Mouse (Mus musculus) layer of hippocampus, postnatal 14 days (tissue): Measurements from ENCODE around the gene D930020B18Rik. TPM values are rescaled to one million over a fixed set of nuclear protein-coding genes. Genes with fewer than 3 reads are reported as not detected.
A peak's percentile ranks its signal among the peaks of the same experiment; 100 is the strongest.

ENCODE experiments used
- DNase-seq, 2 experiments: peaks; one replicate each; pipeline ENCODE4 v3.0.0; 2021 to 2022; ENCODE audit warnings: low spot score in 2 of 2, mixed read lengths in 1 of 2
- total RNA-seq, 2 experiments: library from RNA; stranded (reverse); gene quantifications; 2 replicates each; pipeline ENCODE4 v1.2.3; 2021

The D930020B18Rik gene
- total RNA-seq, 2 experiments from 2014 or later: 0.29 TPM; not detected in 1

DNA sequence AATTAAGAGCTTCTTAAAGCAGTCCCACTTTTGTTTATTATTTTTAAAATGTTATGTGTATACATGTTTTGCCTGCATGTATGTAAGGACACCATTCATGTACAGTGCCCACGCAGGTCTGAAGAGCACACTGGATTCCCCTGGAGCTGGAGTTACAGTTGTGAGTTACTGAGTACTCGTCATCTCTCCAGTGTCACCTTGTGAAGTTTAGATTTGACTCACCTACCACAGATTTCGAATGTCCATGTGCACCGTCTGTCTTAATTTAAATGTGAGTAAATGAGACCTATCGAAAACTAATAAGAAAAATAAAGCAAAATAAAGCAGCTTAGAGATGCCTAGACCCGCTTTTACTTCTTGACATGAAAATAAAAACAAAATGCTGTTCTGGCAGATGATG lies 5.1 kb upstream of the D930020B18Rik start:
- no peak for DNase-seq

DNA sequence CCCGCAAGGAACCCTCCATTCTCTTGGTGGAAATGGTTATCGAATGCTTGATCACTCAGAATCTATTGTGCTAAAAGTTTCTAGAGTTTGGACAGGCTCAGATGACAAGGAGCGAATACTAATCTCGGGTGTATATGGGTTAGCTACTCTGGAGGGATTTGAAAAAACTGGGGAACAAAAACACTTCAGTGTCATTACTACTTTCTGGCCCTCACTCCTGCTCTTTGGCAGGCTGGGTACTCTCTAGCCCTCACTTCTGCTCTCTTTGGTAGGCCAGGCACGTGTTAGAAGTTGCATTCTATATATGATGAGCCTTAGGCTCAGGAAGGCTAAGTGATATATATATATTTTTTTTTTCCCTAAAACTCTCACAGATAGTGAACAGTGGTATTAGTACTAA lies 1.8 kb upstream of the D930020B18Rik start:
- DNase-seq: no peak

DNA sequence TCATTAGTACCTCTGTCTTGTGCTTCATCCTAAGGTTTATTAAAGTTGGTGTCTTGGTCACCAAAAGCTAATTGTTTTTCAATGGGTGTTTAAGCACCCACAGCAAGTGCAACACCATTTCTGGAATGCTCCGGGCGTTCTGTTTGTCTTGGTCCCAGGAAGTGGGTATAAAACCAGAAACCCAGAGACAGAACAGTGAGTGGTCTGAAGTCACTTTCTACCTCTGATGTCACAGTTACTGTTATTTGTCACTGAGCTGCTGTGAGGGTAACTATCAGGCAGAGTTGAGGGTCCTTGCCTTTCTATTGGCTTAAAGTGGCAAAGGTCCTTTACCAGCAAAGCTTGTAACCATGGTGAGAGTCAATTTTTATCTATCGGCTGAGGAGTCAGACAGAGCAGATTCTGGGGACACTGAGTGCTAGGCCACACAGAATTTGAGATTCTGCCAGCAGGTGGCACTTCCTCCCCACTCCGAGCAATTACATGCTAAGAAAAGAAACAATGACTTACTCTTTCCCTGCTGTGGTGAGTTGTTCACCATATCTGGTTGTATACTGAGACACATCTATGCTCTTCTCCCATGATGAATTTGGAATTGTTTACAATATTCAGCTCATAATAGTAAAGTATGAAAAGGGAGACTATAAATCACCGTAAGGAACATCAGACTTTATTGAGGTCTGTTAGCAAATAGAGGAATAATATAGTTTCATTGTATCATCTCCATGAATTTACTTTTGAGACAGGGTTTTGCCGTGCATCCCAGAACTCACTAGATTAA lies 1.0 kb upstream of the D930020B18Rik start:
- peak in 1 of 2 experiments; percentile 26 for DNase-seq

DNA sequence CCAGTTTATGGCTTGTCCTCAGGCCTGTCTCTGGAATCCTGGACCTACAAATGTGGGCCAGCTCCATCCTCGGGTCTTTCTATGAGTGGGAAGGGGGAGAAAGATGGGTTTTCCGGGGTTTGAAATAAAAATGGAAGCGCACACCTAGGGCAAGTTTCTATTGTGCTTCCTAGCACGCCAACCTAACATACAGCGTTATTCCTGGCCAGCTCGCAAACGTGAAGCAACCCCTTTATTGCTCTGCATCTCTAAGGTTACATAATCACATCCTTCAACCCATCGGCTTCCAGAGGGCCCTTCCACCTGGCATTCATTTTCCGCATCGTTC lies 480 bp upstream of the D930020B18Rik start:
- DNase-seq: no peak

DNA sequence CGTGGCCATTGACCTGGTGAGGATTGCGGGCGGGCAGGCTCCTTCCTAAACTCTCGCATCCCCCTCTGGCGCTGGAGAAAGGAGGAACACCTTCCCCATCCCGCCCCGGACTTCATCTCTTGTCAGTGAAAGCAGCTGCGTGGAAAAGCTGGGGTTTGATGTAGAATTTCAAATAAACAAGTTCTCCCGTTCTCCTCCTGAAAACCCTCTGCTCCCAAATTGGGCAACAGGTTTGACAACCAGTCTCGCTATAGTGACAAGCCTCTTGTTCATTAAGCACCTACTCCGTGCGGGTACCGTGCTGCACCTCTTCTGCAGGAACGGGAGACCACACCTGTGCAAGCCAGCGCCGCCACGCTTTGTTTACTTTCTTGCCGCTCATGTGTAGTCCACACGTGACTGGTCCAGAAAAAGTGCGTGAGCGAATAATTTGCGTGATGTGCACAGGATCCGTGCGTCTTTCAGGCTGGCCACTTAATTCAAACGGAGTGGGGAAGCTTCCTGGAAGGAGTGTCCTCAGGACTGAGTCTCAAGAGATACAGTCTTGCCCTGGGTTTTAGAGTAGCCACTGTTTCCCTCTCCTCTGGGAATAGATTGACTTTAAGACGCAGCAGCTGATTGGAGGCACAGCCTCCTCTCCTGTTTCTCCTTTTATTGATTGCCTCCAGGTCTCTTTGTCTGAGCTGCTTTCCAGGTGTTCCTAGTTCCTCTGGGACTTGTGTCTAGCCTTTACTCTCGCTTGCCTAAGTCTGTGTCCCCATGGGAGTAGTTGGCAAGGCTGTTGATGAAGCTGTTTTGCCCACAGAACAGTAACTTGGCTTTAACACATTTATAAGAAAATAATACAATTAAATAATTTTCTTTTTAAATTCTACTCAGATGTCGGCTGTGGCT lies 913 bp downstream of the D930020B18Rik start:
- no peak for DNase-seq

DNA sequence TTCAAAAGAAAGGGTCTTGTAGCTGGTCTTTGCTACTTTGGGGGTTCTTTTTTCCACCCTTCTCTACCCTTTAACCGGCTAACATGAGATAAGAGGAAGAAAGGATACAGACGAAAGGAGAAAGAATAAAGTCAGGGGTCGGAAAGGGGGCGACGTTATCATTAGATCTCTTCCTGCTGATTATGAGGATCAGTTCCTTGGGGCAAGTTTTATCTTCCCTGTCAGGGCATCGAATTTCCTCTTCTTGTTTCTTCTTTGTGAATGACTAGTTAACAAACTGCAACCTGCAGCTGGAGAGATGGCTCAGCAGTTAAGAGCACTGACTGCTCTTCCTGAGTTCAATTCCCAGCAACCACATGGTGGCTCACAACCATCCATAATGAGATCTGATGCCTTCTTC lies 4.9 kb downstream of the D930020B18Rik start:
- no peak for DNase-seq

DNA sequence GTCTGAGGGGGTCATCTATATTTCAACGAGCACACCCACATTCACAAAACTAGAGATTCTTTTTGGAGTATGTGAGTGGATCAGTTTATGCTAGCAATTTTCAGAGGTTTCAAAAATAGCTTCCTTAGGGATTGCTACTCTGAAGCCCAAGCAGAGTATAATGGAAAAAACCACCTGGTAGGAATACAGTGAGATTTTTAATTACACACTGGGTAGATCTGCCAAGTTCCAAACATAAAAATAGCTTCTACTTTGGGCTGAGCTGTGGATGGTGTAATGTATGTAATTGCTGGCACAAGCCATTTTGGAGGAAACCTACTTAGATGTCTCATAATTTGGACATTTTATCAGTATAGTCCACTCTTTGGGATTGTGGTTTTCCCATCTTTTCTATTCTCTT lies 11.7 kb downstream of the D930020B18Rik start:
- no peak for DNase-seq

DNA sequence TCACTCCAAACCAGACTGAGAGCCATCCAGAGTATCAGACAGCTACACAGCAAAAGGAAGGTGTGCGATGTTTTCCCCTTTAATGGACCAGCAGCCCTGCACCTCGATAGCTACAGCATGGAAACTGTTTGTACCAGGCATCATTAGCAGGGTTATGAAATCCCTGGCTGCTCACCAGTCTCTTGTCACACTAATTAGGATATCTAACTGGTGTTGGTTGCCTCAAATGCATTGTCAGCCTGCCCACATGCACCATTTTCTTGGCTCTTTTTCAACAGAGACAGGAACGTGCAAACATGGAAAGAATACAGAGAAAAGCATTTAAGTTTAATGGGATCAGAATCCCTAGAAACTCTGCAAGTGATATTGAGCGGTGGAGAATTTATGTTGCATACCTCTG lies 14.5 kb downstream of the D930020B18Rik start:
- peak in 1 of 2 experiments; percentile 49 for DNase-seq

DNA sequence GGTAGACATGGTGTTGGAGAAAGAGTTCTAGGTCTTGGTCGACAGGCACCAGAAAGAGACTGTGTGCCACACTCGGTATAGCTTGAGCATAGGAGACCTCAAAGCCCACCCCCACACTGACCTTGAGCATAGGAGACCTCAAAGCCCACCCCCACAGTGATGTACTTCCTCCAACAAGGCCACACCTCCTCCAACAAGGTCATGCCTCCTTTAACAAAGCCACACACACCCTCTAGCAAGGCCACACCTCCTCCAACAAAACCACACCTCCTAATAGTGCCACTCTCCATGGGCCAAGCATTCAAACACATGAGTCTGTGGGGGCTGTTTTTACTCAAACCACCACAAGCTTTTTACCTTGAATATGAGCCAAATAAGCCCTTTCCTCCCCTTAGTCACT lies 21.3 kb downstream of the D930020B18Rik start:
- DNase-seq: no peak

DNA sequence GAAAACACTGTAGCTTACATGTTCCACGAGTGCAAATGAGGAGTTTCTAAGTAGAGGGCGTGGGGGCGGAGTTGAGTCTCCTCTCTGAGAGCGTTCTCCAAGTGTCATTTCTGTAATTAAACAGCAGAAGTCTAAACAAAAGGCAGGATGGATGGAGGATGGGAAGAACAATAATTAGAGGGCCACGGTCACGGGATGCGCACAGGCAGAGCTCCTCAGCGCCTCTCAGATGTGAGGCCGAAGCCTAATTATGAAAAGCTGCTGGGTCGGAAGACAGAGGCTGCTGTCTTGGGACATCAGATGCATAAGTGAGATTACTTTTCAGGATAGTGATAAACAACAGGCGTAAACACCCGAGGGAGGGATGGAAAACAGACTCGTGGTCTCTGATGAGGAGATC lies 22.2 kb downstream of the D930020B18Rik start:
- no peak for DNase-seq

DNA sequence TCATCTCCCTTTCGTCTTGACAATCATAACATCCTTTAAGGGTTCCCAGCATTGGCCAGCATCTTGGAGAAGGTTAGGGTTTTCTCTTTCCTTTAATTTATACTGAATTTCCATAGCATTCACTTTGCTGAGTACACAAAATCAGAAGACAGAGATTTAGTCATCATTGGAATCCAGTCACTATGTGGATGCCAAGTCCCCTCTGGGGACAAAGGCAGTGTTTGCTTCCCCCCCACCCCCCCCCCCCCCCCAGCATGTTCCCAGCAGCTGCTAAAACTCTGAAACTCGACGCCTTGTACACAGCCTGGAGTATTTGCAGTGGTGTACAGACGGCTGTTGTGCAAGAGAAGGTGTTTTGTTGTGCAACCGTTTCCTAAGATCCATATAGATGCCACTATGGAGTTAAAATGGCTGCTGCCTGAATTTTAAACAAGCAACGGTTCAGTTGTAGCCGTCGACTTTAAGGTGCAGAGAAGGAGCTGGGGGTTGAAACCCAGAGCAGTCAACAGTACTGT lies 24.3 kb downstream of the D930020B18Rik start:
- DNase-seq: no peak

DNA sequence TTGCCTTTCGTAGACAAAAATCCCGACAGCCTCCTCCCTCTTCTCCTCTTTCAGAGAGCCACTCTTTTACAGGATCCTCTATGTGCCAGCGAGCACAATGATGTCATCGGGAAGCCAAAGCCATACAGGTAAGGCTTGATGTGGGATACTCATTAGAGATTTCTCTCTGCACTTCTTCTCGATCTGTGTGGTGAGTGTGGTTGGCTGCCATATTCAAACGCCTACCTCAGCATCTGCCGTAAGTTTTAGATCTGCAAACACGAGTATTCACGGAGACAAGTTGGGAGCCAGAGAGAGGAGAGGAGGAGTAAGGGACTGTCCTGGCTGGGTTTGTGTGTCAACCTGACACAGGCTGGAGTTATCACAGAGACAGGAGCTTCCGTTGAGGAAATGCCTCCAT lies 27.7 kb downstream of the D930020B18Rik start:
- DNase-seq: no peak

DNA sequence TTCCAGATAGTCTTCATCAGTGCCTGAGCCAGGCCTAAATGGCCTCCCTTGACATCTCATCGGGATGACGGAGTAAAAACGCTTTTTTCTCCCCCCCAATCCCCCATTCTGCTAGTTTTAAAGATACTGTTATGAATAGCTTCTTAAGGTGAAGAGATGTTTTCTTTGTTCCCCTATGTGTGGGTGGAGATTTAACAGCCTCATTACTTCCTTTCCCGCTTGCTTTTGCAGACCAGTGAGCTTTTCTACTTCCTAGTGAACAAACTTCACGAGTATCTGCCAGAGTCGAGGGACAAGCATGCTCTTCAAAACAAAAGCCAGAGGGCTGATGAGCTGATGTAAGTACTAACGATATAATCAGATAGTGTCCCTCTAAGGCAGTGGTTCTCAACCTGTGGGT lies 35.6 kb downstream of the D930020B18Rik start:
- no peak for DNase-seq

DNA sequence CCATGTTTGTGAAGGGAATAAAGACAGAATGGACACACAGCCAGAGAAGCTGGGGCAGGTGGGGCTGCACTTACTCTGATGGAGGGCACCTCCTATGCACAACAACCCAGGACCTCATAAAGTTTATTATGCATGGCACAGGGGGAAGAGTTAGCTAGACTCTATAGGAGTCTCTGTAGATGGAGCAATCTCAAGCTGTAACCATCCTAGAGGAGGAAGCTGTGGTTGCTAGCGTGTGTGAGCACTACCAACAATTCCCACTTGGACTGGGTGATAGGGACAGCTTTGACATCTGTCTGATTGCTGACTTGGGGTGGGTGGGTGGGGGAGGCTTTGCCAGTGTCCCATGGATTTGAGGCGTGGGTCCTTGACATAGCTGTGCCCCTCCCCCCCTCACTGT lies 39.5 kb downstream of the D930020B18Rik start:
- no peak for DNase-seq

DNA sequence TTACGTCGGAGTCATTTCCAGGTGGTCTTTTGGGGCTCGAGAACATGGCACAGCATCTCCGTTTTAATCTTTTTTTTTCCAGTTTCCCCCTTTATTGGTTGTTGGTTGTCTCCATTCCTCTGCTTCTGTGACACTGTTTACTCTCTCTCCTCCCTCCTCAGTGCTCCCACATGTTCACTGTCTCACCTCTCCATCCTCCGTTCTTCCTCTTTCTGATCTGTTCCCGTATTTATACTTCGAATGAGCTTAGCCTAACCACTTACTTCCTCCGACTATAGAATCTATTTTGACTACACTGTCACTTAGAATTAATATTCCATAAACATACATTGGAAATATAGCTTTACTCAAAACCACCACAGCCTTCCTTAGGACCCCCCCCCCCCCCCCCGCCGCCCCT lies 41.2 kb downstream of the D930020B18Rik start:
- no peak for DNase-seq

DNA sequence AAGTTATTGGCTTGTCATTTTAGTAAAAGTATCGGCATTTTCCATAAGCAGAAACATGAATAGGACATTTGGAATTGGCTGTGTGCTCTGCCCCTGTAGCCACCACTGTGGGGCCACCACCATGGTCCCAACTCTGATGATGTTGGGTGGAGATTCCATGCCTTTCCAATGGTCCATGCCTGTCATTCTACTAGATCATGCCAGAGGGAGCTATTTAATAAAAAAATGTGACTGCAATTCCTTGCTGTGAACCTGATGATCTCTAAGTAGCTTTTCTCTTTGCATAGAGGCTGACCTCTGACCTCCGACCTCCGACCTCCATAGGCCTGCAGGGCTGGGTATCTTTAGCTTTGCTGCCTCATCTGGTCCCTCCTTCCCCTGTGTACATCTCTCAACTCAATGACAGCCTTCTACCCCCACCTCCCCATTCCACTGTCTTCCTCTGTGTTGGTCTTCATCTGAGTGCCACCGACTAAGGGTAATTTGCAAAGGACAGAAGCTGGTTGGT lies 44.8 kb downstream of the D930020B18Rik start:
- DNase-seq: peak in 1 of 2 experiments; percentile 19

DNA sequence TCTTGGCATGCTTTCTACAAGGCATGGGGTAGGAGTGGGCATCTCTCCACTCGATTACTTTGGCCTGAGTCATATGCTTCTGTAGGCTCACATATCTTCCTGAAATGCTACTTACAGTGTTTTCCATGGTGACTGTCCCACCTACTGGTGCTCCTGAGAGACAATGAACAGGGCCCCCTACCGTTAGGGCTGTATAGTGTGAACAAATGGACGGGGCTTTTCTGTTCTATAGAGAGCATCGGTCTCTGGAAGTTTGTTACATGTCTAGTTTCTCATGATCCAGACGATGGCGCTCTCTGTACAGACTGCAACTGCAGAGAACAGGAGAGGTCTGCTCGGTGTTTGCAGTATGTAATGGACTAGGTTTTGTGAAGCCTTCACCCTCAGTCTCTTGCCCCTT lies 46.1 kb downstream of the D930020B18Rik start:
- DNase-seq: no peak

DNA sequence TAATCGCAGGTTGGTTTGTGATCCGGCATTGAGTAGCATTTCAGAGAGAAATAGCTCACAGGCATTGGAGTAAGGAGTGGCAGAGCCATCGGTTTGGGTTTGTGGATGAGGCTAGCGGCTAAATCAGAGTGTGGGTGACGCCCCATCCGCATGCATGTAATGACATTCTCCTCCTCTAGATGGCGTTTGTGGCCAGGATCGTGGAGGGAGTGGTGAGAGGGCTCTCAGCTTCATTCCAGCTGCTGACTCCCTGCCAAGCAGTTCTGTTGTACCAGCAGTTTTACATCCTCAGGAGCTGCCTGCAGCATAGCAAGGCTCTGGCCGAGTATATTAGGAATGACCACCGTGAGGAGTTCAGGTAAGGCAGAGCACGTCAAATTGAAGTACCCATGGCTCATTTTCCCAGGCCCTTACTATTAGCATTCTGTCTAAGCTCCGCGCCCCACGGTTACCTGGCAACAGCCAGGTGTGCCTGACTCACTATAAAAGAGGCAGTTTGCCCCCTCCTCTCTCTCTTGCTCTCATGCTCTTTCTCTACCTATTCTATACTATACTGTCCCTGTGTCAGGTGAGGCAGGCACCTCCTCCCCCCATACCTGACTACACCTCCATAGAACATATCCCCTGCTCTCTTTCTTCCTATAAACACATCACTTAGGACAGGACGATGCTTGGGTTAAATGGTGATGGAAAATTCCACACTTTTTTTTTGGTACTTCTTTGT lies 48.4 kb downstream of the D930020B18Rik start:
- DNase-seq: peak; percentile 64 to 70

DNA sequence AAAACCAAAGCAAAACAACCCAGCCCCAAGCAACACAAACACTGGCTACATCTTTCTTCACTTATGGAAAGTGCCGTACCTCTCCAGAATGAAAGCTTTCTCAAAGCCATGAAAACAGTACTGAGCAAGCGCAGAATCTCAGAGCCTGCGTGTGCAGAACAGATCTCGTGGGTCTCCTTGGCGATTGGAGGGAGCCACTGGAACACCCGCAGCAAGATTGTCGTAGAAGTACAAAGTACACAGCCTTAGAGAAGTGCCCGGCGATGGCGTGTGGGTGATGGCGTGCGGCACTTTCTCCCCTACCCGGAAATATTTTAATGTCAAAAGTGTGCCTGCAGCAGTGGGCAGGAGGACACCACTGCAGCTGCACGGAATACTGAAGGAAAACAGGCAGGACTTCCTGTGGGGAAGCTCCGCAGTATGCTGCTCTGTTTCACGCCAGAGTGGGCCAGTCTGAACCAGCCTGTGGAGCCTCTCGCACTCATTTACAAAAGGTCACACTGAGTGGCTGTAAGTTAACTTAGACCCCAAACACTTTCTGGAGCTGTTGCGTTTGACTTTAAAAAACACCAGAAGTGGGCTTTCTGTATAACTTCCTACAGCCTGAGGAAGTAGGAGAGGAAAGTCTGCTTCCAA lies 51.7 kb downstream of the D930020B18Rik start:
- no peak for DNase-seq

DNA sequence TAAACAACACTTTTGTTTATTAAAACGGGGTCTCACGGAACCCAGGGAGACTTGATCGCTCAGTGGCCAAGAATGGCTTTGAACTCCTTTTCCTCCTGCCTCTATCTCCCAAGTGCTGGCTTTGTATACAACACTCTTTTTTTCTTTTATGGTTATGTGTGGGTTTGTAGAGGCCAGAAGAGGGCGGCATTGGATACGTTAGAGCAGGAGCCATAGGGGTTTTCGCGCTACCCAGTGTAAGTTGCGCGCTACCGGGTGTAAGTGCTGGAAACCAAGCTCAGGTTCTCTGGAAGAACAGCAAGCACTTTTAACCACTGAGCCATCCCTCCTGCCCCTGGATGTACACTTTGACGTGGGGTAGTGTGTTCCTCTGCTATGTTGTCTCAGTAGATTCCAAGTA lies 53.2 kb downstream of the D930020B18Rik start:
- no peak for DNase-seq
